Mouse (Mus musculus): ENCODE data around the gene Pycr2. TPM values are rescaled to one million over a fixed set of nuclear protein-coding genes. Genes with fewer than 3 reads are reported as not detected.
"Not testable (repeated sequence)": the region's sequence is repeated elsewhere in the genome, so short reads cannot be mapped to it uniquely, and the experiment has no call there.

Pycr2 gene
- polyA plus RNA-seq, 1 experiment from 2014 or later, result 78.7 TPM

- Histone ChIP-seq H3K4me1 (replicated peaks) (peaks cover 13% of the 10 kb centered on the region; the same call in 1 of the 2 replicates), H3K4me2 (no peak within 1 kb of the TSS), H3K27ac (no peak within 1 kb of the TSS), H3K9ac (no peak within 1 kb of the TSS), H3K9me3 (no peaks in the 10 kb centered on the region), H3K4me3 (no peak within 1 kb of the TSS), H3K27me3 (peaks cover 57% of the 10 kb centered on the region), H3K36me3 (no peaks in the 10 kb centered on the region)
- ATAC-seq (ENCODE audit: low FRiP score), result no peak
- WGBS, result 12% methylated on average over 21 of the region's 21 CpGs
Measured at GRCm38 (mm10) chr1:180934467-180935419, 30.6 kb downstream of the Pycr2 start, which contains the start of gene Lefty1. Lefty1 (plus strand) TSS chr1:180935022.

- ATAC-seq (ENCODE audit: low FRiP score), result peak; percentile 46; the same call in 1 of the 2 replicates
- not testable (repeated sequence) for H3K9me3 ChIP-seq, H3K27ac ChIP-seq, H3K36me3 ChIP-seq
- H3K9ac ChIP-seq, result peak overlapping the region; percentile 35; the same call in 1 of the 2 replicates
- peak overlapping the region; percentile 28 for H3K4me3 ChIP-seq
- 2% methylated on average over 38 of the region's 41 CpGs for WGBS
- peaks cover 77% of the 10 kb centered on the region for H3K27me3 ChIP-seq
- peak overlapping the region; percentile 48 for H3K4me2 ChIP-seq
- H3K4me1 ChIP-seq (replicated peaks), result peaks cover 15% of the 10 kb centered on the region
Measured at GRCm38 (mm10) chr1:180936610-180937398, 32.7 kb downstream of the Pycr2 start.

GRCm38 (mm10) chr1:180937631-180938030, 33.5 kb downstream of the Pycr2 start:
- H3K9ac ChIP-seq; H3K27ac ChIP-seq; H3K4me3 ChIP-seq; H3K4me2 ChIP-seq; H3K9me3 ChIP-seq; ATAC-seq (ENCODE audit: low FRiP score); H3K36me3 ChIP-seq: not testable (repeated sequence)
- peaks cover 23% of the 10 kb centered on the region for H3K4me1 ChIP-seq (replicated peaks)
- H3K27me3 ChIP-seq, result peaks cover 86% of the 10 kb centered on the region
- 10% methylated on average over 13 of the region's 13 CpGs for WGBS

- 77% methylated on average over 2 of the region's 2 CpGs for WGBS
- ATAC-seq (ENCODE audit: low FRiP score); H3K27ac ChIP-seq; H3K9me3 ChIP-seq; H3K36me3 ChIP-seq; H3K9ac ChIP-seq; H3K4me2 ChIP-seq; H3K4me3 ChIP-seq: not testable (repeated sequence)
- peaks cover 88% of the 10 kb centered on the region for H3K27me3 ChIP-seq
- H3K4me1 ChIP-seq (replicated peaks), result peaks cover 27% of the 10 kb centered on the region
Measured at GRCm38 (mm10) chr1:180938781-180939180, 34.7 kb downstream of the Pycr2 start.

GRCm38 (mm10) chr1:180940776-180941460, 36.8 kb downstream of the Pycr2 start:
- Histone ChIP-seq H3K4me1 (replicated peaks) (peaks cover 30% of the 10 kb centered on the region), H3K9ac (no peak overlapping the region), H3K36me3 (no peaks in the 10 kb centered on the region), H3K4me2 (no peak overlapping the region), H3K27me3 (peaks cover 84% of the 10 kb centered on the region), H3K9me3 (no peaks in the 10 kb centered on the region), H3K4me3 (no peak overlapping the region), H3K27ac (no peak overlapping the region)
- 85% methylated on average over 7 of the region's 7 CpGs for WGBS
- ATAC-seq (ENCODE audit: low FRiP score), result no peak

- Histone ChIP-seq H3K4me2 (peak overlapping the region; percentile 95), H3K36me3 (no peaks in the 10 kb centered on the region), H3K27ac (no peak overlapping the region), H3K27me3 (peaks cover 77% of the 10 kb centered on the region), H3K4me1 (replicated peaks) (peaks cover 33% of the 10 kb centered on the region), H3K4me3 (peak overlapping the region; percentile 64), H3K9ac (peak overlapping the region; percentile 76), H3K9me3 (no peaks in the 10 kb centered on the region)
- 4% methylated on average over 18 of the region's 18 CpGs for WGBS
- ATAC-seq (ENCODE audit: low FRiP score), result no peak
Measured at GRCm38 (mm10) chr1:180941726-180942125, 37.6 kb downstream of the Pycr2 start.

GRCm38 (mm10) chr1:180942166-180943031, 38.3 kb downstream of the Pycr2 start, which contains the start of gene Tmem63a:
Tmem63a (plus strand) TSS chr1:180942344.
- WGBS, result under 1% methylated on average over 72 of the region's 73 CpGs
- Histone ChIP-seq H3K9me3 (no peaks in the 10 kb centered on the region), H3K27me3 (peaks cover 71% of the 10 kb centered on the region), H3K4me2 (peak within 1 kb of the TSS; percentile 95), H3K27ac (no peak within 1 kb of the TSS), H3K36me3 (no peaks in the 10 kb centered on the region), H3K4me1 (replicated peaks) (peaks cover 29% of the 10 kb centered on the region), H3K4me3 (peak within 1 kb of the TSS; percentile 64), H3K9ac (peak within 1 kb of the TSS; percentile 76)
- peak; percentile 53 for ATAC-seq (ENCODE audit: low FRiP score)

GRCm38 (mm10) chr1:180943032-180943644, 39.0 kb downstream of the Pycr2 start:
- H3K4me2 ChIP-seq, result peak overlapping the region; percentile 95
- no peak for ATAC-seq (ENCODE audit: low FRiP score)
- no peak overlapping the region for H3K27ac ChIP-seq
- no peaks in the 10 kb centered on the region for H3K9me3 ChIP-seq
- H3K4me1 ChIP-seq (replicated peaks), result peaks cover 29% of the 10 kb centered on the region
- H3K36me3 ChIP-seq, result no peaks in the 10 kb centered on the region
- WGBS, result 52% methylated on average over 11 of the region's 11 CpGs
- peak overlapping the region; percentile 64 for H3K4me3 ChIP-seq
- peaks cover 64% of the 10 kb centered on the region for H3K27me3 ChIP-seq
- no peak overlapping the region for H3K9ac ChIP-seq

GRCm38 (mm10) chr1:180943896-180944295, 39.8 kb downstream of the Pycr2 start:
- H3K27me3 ChIP-seq, result peaks cover 58% of the 10 kb centered on the region
- H3K36me3 ChIP-seq, result no peaks in the 10 kb centered on the region
- no peak overlapping the region for H3K4me2 ChIP-seq
- no peaks in the 10 kb centered on the region for H3K9me3 ChIP-seq
- H3K4me3 ChIP-seq, result no peak overlapping the region
- no peak for ATAC-seq (ENCODE audit: low FRiP score)
- H3K4me1 ChIP-seq (replicated peaks), result peaks cover 29% of the 10 kb centered on the region
- H3K27ac ChIP-seq, result no peak overlapping the region
- no peak overlapping the region for H3K9ac ChIP-seq
- 60% methylated on average over 1 of the region's 1 CpGs for WGBS

- H3K4me1 ChIP-seq (replicated peaks), result peaks cover 29% of the 10 kb centered on the region
- no peak overlapping the region for H3K4me2 ChIP-seq
- no peaks in the 10 kb centered on the region for H3K36me3 ChIP-seq
- H3K27ac ChIP-seq, result no peak overlapping the region
- no peak overlapping the region for H3K4me3 ChIP-seq
- no peak for ATAC-seq (ENCODE audit: low FRiP score)
- peaks cover 58% of the 10 kb centered on the region for H3K27me3 ChIP-seq
- no peak overlapping the region for H3K9ac ChIP-seq
- H3K9me3 ChIP-seq, result no peaks in the 10 kb centered on the region
- WGBS, result 84% methylated on average over 4 of the region's 4 CpGs
Measured at GRCm38 (mm10) chr1:180944553-180944952, 40.5 kb downstream of the Pycr2 start.
